Mouse (Mus musculus) left cerebral cortex, postnatal 14 days (tissue): ENCODE measurements around the gene Card14. TPM values are rescaled to one million over a fixed set of nuclear protein-coding genes. Genes with fewer than 3 reads are reported as not detected.

ENCODE experiments used
- DNase-seq, 2 experiments: peaks; one replicate each; pipeline ENCODE4 v3.0.0; 2021 to 2022; ENCODE audit warnings: low spot score in 2 of 2, mixed read lengths in 1 of 2
- intact Hi-C: fragments of 180-260 bp; cut with DNase I; formaldehyde crosslinking; loops from one replicate; pipeline ENCODE4 v1.15.1; 2025
- total RNA-seq, 2 experiments: library from RNA; stranded (reverse); gene quantifications; 2 replicates each; pipeline ENCODE4 v1.2.3; 2021

Gene Card14
- total RNA-seq, 2 experiments from 2014 or later = 0.31 to 0.42 TPM

DNA sequence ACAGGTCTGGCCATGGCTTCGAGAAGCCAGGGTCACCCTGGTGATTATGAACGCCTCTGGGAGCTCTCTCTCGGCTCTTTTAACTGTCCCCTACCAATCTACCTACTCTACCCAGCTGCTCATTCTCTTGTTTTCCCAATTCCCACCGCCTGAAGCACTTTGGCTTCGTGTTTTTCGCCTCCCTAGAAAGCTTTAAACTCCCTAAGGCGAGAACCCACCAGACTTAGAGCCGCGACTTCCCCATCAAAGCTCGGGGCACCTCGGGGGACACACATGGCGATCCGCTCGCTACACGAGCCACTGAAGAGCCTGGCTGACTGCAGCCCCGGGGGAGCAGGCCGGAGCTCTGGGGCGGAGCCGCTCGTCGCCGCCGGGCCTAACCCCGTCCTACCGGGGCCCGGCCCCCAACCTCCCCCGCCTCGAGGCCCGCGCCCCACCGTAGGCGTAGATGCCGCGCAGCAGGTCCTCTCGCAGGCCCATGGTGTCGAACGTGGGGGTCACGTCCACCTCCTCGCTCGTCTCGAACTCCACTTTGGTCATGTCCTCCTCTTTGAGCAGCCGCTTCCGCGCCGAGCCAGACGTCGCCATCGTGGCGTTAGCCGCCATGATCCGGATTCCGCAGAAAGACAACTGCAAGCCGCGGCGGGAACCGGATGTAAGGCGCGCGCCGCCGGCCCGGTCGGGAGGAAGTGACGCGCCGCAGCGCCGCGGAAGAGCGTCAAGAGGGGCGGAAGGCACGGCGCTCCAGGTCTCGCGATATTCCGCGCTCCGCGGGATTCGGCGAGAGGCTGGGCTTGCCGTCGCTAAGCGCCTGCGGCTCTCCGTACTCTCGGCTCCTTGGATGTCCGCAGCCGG, 8.0 kb upstream of the Card14 start, which contains the start of gene Eif4a3:
Gene Eif4a3 (minus strand): TSS at position 699 of the 855 bp plus-strand sequence.
- intact Hi-C loops = loop anchor here (2.0 to 5.0 kb wide), 2 partner anchors 63 to 191 kb away; partner anchors contain the start of gene Endov
- DNase-seq = peak; percentile 93 to 97

GRCm38 (mm10) chr11:119300246-119300935, 7.2 kb upstream of the Card14 start:
- intact Hi-C loops = loop anchor here (2.0 to 5.0 kb wide), 2 partner anchors 62 to 190 kb away; partner anchors contain the start of gene Endov
- no peak for DNase-seq

DNA sequence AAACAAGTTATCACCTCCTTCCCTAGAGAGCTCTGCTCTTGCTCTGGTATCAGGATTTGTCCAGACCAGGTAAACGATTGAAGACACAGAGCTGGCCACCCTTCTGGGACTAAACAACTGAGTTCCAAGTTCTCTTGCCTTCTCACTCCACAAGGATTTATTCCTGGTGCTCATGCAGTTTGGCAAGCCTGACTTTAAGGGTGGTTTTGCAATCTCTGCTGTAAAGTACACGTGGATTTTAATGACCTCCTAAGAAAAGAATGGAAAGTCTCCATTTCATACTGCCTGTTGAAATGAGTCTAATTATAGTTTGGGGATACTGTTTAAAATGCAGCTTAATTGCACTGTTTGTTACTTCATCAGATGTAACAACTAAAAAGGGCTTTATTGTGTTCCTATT, 6.6 kb upstream of the Card14 start:
- no peak for DNase-seq
- intact Hi-C loops = loop anchor here (2.0 to 5.0 kb wide), 2 partner anchors 61 to 190 kb away; partner anchors contain the start of gene Endov

DNA sequence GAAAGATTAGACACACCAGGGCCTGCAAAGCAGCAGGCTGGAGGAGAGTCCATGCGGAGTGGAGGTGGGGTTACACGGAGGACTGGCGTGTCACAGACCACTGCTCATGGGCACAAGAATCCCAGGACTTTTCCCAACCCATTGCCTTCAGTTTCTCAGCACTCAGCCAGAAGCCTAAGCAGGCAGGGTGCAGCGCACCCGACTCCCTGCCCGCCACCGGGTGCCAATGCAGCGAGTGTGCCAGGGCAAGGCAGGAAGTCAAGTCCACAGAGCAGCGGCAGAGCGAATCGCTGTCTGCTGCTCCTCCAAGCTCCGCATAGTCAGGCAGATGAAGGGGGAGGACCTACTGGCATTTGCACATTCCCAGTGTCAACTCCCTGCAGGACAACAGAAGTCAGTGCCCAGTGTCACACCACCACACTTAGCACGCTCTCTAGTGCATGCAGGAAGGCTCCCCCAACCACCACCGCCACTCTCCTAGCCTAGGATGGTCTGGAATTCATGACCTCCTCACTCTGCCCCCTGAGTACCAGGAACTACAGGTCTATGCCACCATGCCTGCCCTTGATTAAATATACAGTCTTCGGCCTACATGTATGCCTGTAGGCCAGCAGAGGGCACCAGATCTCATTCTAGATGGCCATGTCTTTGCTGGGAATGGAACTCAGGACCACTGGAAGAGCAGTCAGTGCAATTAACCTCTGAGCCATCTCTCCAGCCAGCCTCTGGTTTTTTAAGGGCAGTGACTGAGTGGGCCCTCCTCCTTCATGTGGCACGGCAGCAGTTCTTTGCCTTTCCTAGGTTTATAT, 2.5 kb upstream of the Card14 start:
- peak in 1 of 2 experiments; percentile 52 for DNase-seq

GRCm38 (mm10) chr11:119306762-119307657, 558 bp upstream of the Card14 start:
- intact Hi-C loops = no loop called here
- no peak for DNase-seq

More for the DNA sequence above, 2.5 kb upstream of the Card14 start:
- intact Hi-C loops = loop anchor here (5.0 kb wide), 1 partner anchor 57 kb away; no protein-coding TSS in a partner anchor

DNA sequence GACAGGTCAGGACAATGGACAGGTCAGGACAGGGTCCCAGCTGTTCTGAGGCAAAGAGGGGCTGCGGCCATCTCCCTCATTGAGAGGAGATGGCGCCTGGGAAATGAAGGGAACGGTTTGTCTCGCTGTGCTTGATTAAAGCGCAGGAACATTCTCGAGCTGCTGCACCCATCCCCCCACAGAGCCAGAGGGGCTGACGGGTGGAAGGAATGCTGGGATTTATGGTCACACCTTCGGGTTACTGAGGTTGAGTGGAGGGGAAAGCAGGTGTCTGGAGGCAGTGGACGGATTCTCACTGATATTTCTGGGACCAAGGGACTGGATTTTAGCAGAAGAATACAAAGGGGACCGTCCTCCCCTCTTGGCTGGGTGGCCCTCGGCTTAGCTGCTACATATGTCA, 348 bp downstream of the Card14 start:
- DNase-seq = no peak
- intact Hi-C loops = no loop called here

DNA sequence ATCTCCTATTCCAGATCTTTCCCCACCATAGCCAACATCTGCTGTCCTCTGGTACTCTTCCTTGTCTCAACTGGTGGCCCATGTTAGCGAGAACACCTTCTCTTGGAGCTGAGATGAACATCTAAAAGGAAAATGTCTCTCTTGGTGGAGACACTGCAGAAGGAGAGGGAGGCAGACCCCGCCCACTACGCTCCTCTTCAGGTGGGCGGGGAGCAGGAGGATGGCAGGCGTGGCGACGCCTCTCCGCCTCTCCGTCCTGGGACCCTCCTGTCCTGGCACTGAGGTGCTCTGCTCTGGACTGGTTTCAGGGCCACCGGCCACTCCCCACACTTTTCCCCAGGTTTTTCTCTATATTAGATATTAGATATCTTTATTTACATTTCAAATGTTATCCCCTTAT, 3.1 kb downstream of the Card14 start:
- DNase-seq = no peak
- intact Hi-C loops = no loop called here

DNA sequence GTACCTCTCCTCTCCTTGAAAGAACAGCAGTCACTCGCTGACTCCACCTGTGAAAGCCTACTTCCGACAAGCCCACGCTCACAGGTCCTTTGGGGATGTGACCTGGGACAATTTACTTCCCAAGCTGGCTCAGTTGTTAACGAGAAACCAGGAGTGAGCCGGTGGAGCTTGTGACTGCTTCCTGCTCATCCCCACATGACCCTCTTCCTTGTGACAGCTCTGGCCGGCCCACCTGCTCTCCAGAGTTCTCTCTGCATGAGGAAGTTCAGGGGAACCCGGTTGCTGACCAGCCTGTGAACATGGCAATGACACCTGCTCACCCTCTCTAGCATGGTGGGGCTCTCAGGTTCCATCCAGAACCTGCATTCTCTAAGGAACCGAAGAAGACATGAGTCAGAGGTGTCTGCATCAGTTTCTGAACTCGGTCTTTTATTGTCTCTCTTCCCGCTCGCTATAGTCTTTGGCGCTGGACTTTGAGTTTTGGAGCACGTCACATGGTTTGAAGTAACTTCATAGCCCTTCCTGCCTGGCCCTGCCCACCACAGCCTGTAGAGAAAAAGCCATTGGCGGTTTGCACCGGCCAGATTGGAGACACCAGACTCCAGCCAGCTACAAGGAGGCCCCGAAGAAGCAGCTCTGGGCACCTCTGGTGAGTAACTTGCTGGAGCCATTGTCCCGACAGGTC, 6.8 kb downstream of the Card14 start:
- intact Hi-C loops = no loop called here
- DNase-seq = no peak

GRCm38 (mm10) chr11:119316720-119317119, 9.2 kb downstream of the Card14 start:
- DNase-seq = no peak
- intact Hi-C loops = no loop called here

DNA sequence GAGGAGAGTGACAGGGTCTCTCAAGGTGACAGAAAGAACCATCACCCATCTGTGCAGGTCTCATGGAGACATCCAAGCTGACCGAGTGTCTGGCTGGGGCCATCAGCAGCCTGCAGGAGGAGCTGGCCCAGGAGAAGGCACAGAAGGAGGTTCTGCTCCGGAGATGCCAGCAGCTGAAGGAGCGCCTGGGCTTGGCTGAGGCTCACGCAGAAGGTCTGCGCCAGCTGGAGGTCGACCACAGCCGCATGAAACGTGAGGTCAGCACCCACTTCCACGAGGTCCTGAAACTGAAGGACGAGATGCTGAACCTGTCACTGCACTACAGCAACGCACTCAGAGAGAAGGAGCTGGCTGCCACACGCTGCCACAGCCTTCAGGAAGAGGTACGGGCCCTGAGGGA, 15.0 kb downstream of the Card14 start:
- intact Hi-C loops = no loop called here
- DNase-seq = no peak

GRCm38 (mm10) chr11:119325068-119325467, 17.5 kb downstream of the Card14 start:
- intact Hi-C loops = no loop called here
- no peak for DNase-seq

DNA sequence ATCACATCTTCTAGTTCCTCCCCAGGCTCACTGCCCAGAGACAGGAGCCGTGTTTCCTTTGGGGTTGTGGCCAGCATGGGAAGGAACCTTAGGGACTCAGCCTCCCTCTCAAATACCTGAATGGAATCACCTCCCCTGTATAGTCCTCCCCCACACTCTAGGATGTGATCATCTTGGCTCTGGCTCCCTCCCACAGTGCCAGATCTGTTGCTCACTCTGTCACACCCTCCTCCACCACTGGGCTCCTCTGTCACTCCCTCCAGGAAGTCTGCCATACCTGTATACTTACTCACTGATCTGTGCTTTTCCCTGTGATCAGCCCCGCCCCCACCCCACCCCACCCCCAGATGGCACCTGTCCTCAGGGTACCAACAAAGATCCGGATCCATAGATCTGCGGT, 23.0 kb downstream of the Card14 start:
- DNase-seq = no peak
- intact Hi-C loops = no loop called here

- DNase-seq = no peak
- intact Hi-C loops = no loop called here
Measured at GRCm38 (mm10) chr11:119331970-119332369, 24.4 kb downstream of the Card14 start.

- intact Hi-C loops = no loop called here
Measured at GRCm38 (mm10) chr11:119338271-119339059, 30.9 kb downstream of the Card14 start.

GRCm38 (mm10) chr11:119339179-119339578, 31.6 kb downstream of the Card14 start:
- intact Hi-C loops = no loop called here

More at GRCm38 (mm10) chr11:119338271-119339059, 30.9 kb downstream of the Card14 start:
- no peak for DNase-seq

GRCm38 (mm10) chr11:119339637-119340036, 32.1 kb downstream of the Card14 start:
- peak; percentile 83 to 85 for DNase-seq
- intact Hi-C loops = loop anchor here (10.0 kb wide), 1 partner anchor 565 kb away; no protein-coding TSS in a partner anchor

More at GRCm38 (mm10) chr11:119339179-119339578, 31.6 kb downstream of the Card14 start:
- no peak for DNase-seq

GRCm38 (mm10) chr11:119344178-119344577, 36.6 kb downstream of the Card14 start:
- no peak for DNase-seq
- intact Hi-C loops = loop anchor here (10.0 kb wide), 1 partner anchor 561 kb away; no protein-coding TSS in a partner anchor
